Mouse (Mus musculus): Measurements from ENCODE around the gene Gm47995. TPM values are rescaled to one million over a fixed set of nuclear protein-coding genes. Genes with fewer than 3 reads are reported as not detected.

The Gm47995 gene
- total and polyA plus RNA-seq, 3 experiments, result 4.1 to 31.3 (median 9.3) TPM

- H3K4me1 ChIP-seq (ENCODE audit: insufficient read depth, low read depth, low read length), result peaks cover 60% of the 10 kb centered on the region
- no peak for DNase-seq (ENCODE audit: low spot score)
- no peaks in the 10 kb centered on the region for H3K27me3 ChIP-seq (ENCODE audit: insufficient read depth, low read length)
- no peaks in the 10 kb centered on the region for H3K36me3 ChIP-seq (replicated peaks)
- ATAC-seq (ENCODE audit: extremely low read depth, insufficient number of reproducible peaks, low FRiP score, poor library complexity, severe bottlenecking), result no peak
- no peak for TF ChIP-seq TAL1 (conservative IDR thresholded peaks at IDR 0.05; ENCODE audit: low read depth, low read length)
- no peak for TF ChIP-seq GATA1 (IDR thresholded peaks at IDR 0.05; ENCODE audit: borderline replicate concordance, low read length)
- TF ChIP-seq CTCF (IDR thresholded peaks at IDR 0.05; ENCODE audit: low read depth, low read length), result no peak
- TF ChIP-seq GATA2 (IDR thresholded peaks at IDR 0.05; ENCODE audit: borderline replicate concordance, low read depth, low read length), result no peak
- no peak overlapping the region for H3K4me3 ChIP-seq (ENCODE audit: low read depth, low read length)
- no peaks in the 10 kb centered on the region for H3K9me3 ChIP-seq (replicated peaks)
These were observed 29.6 kb upstream of the Gm47995 start for GRCm38 (mm10) chr1:151168637-151169036.

DNA sequence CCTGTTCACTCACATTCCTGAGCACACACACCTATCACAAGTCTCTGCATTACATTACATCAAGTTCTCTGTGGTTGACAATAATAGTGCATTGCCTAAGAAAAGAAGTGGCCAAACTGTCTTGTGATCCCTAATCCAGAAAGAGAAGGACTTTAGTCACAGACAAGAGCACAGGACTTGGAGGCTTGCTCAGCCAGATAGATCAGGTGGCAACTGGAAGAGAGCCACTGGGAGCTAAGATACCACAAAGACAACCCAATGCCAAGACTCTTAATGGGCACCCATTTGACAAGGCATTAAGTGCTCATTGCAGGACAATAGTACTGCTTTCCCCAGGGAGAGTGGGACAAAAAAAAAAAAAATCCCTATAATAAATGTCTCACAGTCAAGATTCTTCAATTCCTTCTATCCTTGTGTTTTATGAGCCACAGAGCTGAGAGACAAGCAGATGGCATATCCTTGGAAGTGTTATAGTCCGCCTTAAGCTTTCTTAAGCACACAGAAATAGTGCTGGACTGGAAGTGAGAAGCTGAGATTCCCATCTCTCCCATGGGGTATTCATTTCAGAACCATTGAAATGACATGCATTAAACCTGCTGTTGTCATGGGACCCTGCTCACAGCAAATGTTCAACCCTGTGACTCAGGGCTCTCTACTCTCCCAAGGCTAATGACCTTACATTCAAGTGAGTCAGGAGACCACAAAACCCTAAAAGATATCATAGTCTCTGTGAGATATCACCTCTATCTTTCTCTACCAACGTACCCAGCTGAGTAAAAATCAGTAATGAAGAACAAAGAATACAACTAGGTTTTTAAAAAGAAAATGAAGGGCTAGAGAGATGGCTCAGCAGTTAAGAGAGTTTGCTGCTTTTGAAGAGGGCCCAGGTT, 26.4 kb upstream of the Gm47995 start:
- ATAC-seq (ENCODE audit: extremely low read depth, insufficient number of reproducible peaks, low FRiP score, poor library complexity, severe bottlenecking) (peak; percentile 50), DNase-seq (ENCODE audit: low spot score) (no peak)
- Histone ChIP-seq H3K4me1 (ENCODE audit: insufficient read depth, low read depth, low read length) (peaks cover 59% of the 10 kb centered on the region), H3K27me3 (ENCODE audit: insufficient read depth, low read length) (no peaks in the 10 kb centered on the region), H3K4me3 (ENCODE audit: low read depth, low read length) (no peak overlapping the region), H3K9me3 (replicated peaks) (no peaks in the 10 kb centered on the region), H3K36me3 (replicated peaks) (no peaks in the 10 kb centered on the region)
- TF ChIP-seq GATA1 (IDR thresholded peaks at IDR 0.05; ENCODE audit: borderline replicate concordance, low read length) (no peak), TAL1 (conservative IDR thresholded peaks at IDR 0.05; ENCODE audit: low read depth, low read length) (no peak), POLR2AphosphoS5 (IDR thresholded peaks at IDR 0.05; ENCODE audit: insufficient replicate concordance, low read depth, low read length) (no peak), GATA2 (IDR thresholded peaks at IDR 0.05; ENCODE audit: borderline replicate concordance, low read depth, low read length) (no peak), CTCF (IDR thresholded peaks at IDR 0.05; ENCODE audit: low read depth, low read length) (no peak)

DNA sequence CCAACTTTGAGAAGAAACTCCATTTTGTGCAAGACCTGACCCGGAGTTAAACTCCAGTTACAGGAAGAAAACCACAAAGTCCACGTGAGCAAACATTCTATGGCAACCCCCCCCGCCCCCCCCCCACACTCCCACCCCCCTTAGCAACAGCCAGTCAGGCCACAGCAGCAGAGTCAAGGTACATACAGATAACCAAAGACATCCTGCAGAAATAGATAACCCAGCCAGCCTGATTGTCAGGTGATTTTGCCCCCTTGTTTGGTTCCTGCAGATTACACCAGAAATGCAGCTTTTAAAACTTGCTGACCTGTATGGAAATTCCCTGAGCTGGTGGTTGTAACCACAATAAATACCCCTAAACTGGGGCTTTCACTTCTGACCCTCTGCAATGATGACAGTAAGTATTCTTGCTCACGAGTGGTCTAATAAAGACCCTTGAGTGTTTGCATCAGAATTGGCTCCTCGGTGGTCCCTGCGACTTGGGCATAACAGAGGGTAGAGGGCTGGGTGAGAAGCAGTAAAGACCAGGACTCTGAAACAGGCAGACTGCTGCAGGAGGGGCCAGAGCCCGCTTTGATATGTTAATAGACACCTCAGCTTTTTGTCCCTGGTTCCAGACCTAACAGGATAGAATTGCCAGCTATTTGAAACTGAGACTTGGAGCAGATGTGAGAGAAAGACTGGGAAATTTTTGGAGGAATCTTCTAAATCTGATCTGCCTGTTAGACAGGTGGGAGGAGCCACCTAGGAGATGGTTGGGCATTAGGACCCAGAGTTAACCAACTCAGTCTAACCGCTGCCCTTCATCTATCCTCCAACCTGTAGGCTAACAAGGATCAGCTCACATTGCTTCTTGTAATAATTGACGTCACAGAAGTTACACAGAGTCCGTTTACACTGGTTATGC, 21.0 kb upstream of the Gm47995 start:
- ATAC-seq (ENCODE audit: extremely low read depth, insufficient number of reproducible peaks, low FRiP score, poor library complexity, severe bottlenecking) (peak; percentile 83), DNase-seq (ENCODE audit: low spot score) (peak; percentile 72)
- no peaks in the 10 kb centered on the region for H3K9me3 ChIP-seq (replicated peaks)
- peak overlapping the region; percentile 64 for H3K4me3 ChIP-seq (ENCODE audit: low read depth, low read length)
- peaks cover 59% of the 10 kb centered on the region for H3K4me1 ChIP-seq (ENCODE audit: insufficient read depth, low read depth, low read length)
- TF ChIP-seq GATA2 (IDR thresholded peaks at IDR 0.05; ENCODE audit: borderline replicate concordance, low read depth, low read length), result peak; percentile 66; the same call in 1 of the 2 replicates
- TF ChIP-seq GATA1 (IDR thresholded peaks at IDR 0.05; ENCODE audit: borderline replicate concordance, low read length), result no peak
- TF ChIP-seq TAL1 (conservative IDR thresholded peaks at IDR 0.05; ENCODE audit: low read depth, low read length), result peak; percentile 95
- TF ChIP-seq POLR2AphosphoS5 (IDR thresholded peaks at IDR 0.05; ENCODE audit: insufficient replicate concordance, low read depth, low read length), result no peak
- TF ChIP-seq CTCF (IDR thresholded peaks at IDR 0.05; ENCODE audit: low read depth, low read length), result no peak
- H3K27me3 ChIP-seq (ENCODE audit: insufficient read depth, low read length), result no peaks in the 10 kb centered on the region
- no peaks in the 10 kb centered on the region for H3K36me3 ChIP-seq (replicated peaks)

DNA sequence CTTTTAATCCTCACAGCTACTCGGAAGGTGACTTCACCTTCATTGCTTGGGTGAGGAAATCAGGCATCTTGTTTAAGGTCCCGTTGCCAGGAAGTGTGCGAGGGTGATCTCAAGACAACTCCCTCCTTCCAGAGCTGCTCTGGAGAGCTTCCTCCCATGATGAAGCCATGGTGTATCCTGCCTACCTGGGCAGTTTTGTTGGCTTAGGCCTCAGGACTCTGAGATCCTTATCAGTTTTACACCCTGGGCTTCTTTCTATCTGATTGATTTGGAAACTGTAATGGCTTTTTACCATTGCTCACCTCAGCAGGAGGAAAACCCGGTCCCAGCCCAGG, 20.3 kb upstream of the Gm47995 start:
- ATAC-seq (ENCODE audit: extremely low read depth, insufficient number of reproducible peaks, low FRiP score, poor library complexity, severe bottlenecking) (no peak), DNase-seq (ENCODE audit: low spot score) (no peak)

GRCm38 (mm10) chr1:151178505-151179083, 19.7 kb upstream of the Gm47995 start:
- ATAC-seq (ENCODE audit: extremely low read depth, insufficient number of reproducible peaks, low FRiP score, poor library complexity, severe bottlenecking) (no peak), DNase-seq (ENCODE audit: low spot score) (no peak)
- H3K4me3 ChIP-seq (ENCODE audit: low read depth, low read length), result no peak overlapping the region
- H3K27me3 ChIP-seq (ENCODE audit: insufficient read depth, low read length), result no peaks in the 10 kb centered on the region
- H3K36me3 ChIP-seq (replicated peaks), result no peaks in the 10 kb centered on the region
- H3K4me1 ChIP-seq (ENCODE audit: insufficient read depth, low read depth, low read length), result peaks cover 52% of the 10 kb centered on the region
- TF ChIP-seq POLR2AphosphoS5 (IDR thresholded peaks at IDR 0.05; ENCODE audit: insufficient replicate concordance, low read depth, low read length) (no peak), GATA1 (IDR thresholded peaks at IDR 0.05; ENCODE audit: borderline replicate concordance, low read length) (no peak), TAL1 (conservative IDR thresholded peaks at IDR 0.05; ENCODE audit: low read depth, low read length) (no peak), CTCF (IDR thresholded peaks at IDR 0.05; ENCODE audit: low read depth, low read length) (no peak), GATA2 (IDR thresholded peaks at IDR 0.05; ENCODE audit: borderline replicate concordance, low read depth, low read length) (no peak)
- no peaks in the 10 kb centered on the region for H3K9me3 ChIP-seq (replicated peaks)

More for the DNA sequence above, 20.3 kb upstream of the Gm47995 start:
- H3K36me3 ChIP-seq (replicated peaks), result no peaks in the 10 kb centered on the region
- peaks cover 53% of the 10 kb centered on the region for H3K4me1 ChIP-seq (ENCODE audit: insufficient read depth, low read depth, low read length)
- no peaks in the 10 kb centered on the region for H3K27me3 ChIP-seq (ENCODE audit: insufficient read depth, low read length)
- H3K9me3 ChIP-seq (replicated peaks), result no peaks in the 10 kb centered on the region
- peak overlapping the region; percentile 64 for H3K4me3 ChIP-seq (ENCODE audit: low read depth, low read length)
- TF ChIP-seq POLR2AphosphoS5 (IDR thresholded peaks at IDR 0.05; ENCODE audit: insufficient replicate concordance, low read depth, low read length) (no peak), TAL1 (conservative IDR thresholded peaks at IDR 0.05; ENCODE audit: low read depth, low read length) (no peak), GATA2 (IDR thresholded peaks at IDR 0.05; ENCODE audit: borderline replicate concordance, low read depth, low read length) (no peak), GATA1 (IDR thresholded peaks at IDR 0.05; ENCODE audit: borderline replicate concordance, low read length) (no peak)

Data from G1E (cell line).